Mouse (Mus musculus) G1E (cell line): ENCODE results near the gene Slc2a4. TPM values are rescaled to one million over a fixed set of nuclear protein-coding genes. Genes with fewer than 3 reads are reported as not detected.
A peak's percentile ranks its signal among the peaks of the same experiment; 100 is the strongest.
"Not testable (repeated sequence)": the region's sequence is repeated elsewhere in the genome, so short reads cannot be mapped to it uniquely, and the experiment has no call there.

ENCODE experiments used
- ATAC-seq: 2 replicates; pipeline ENCODE4 v1.8.0; 2016; ENCODE audit warnings: mild to moderate bottlenecking; ENCODE audit not compliant: insufficient number of reproducible peaks, poor library complexity, low FRiP score, severe bottlenecking; ENCODE audit errors: extremely low read depth
- DNase-seq: peaks from one replicate; pipeline ENCODE4 v3.0.0; 2012; ENCODE audit warnings: low spot score
- H3K27me3 ChIP-seq: 2 replicates; pipeline ENCODE4 v1.6.1; 2012; ENCODE audit warnings: mild to moderate bottlenecking, low read length, inconsistent platforms; ENCODE audit not compliant: insufficient read depth
- H3K36me3 ChIP-seq: replicated peaks from 2 replicates; pipeline ENCODE3; 2012; ENCODE audit warnings: mild to moderate bottlenecking, inconsistent platforms
- H3K4me1 ChIP-seq: 2 replicates; pipeline ENCODE4 v1.6.1; 2012; ENCODE audit warnings: low read depth, low read length, inconsistent platforms, mixed read lengths; ENCODE audit not compliant: insufficient read depth
- H3K4me3 ChIP-seq: 2 replicates; pipeline ENCODE4 v1.5.1; 2012; ENCODE audit warnings: low read depth, mild to moderate bottlenecking, inconsistent platforms, low read length, moderate library complexity, mixed read lengths
- H3K9me3 ChIP-seq: replicated peaks from 2 replicates; pipeline ENCODE4 v1.6.1; 2012; ENCODE audit warnings: inconsistent platforms
- CTCF ChIP-seq: IDR thresholded peaks from 2 replicates; pipeline ENCODE4 v1.5.1; 2012; ENCODE audit warnings: low read depth, low read length, inconsistent platforms, mixed read lengths
- GATA1 ChIP-seq: IDR thresholded peaks from 2 replicates; pipeline ENCODE4 v1.6.1; 2012; ENCODE audit warnings: borderline replicate concordance, low read length, inconsistent platforms, mixed read lengths
- GATA2 ChIP-seq: IDR thresholded peaks from 2 replicates; pipeline ENCODE4 v1.6.1; 2012; ENCODE audit warnings: low read depth, low read length, inconsistent platforms, borderline replicate concordance
- POLR2AphosphoS5 ChIP-seq: IDR thresholded peaks from 2 replicates; pipeline ENCODE4 v1.6.1; 2012; ENCODE audit warnings: low read depth, low read length, inconsistent platforms; ENCODE audit not compliant: insufficient replicate concordance
- TAL1 ChIP-seq: conservative IDR thresholded peaks from 2 replicates; pipeline ENCODE4 v1.6.1; 2012; ENCODE audit warnings: low read depth, low read length, inconsistent platforms, mixed read lengths
- polyA plus RNA-seq: library from polyadenylated mRNA; stranded (reverse); fragments of >175 nt; gene quantifications from 2 replicates; pipeline ENCODE4 v1.2.3, GENCODE M21; 2012
- total RNA-seq, 2 experiments: library from RNA; stranded (forward) in 1 of 2; stranded (reverse) in 1 of 2; fragments of 200-1000 nt in 1 of 2; fragments of >200 nt in 1 of 2; fragmentation: Nextera tagmentation in 1 of 2; gene quantifications; 2 replicates each; pipeline ENCODE4 v1.2.3; 2014 to 2017

Gene Slc2a4
- total and polyA plus RNA-seq, 3 experiments: 0.16 to 10.6 (median 0.16) TPM

DNA sequence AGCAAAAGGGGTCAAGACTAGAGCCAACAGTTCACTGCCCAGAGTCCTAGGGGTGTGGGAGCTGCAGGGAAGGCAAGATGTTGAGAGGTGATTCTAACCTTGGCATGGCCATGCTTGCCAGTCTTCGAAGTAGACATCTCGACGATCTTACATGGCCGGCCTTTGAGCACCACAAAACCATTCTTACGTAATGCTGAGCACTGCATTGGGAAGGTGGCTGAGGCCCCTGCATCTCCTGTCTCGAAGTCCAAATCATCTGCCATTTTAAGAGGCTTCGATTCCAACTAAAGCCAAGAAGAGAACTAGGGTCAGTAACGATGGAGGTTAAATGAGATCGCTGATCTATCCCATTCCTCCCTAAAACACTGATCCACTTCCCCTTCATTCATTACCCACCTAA lies 28.9 kb downstream of the Slc2a4 start:
- Histone ChIP-seq H3K27me3 (no peaks in the 10 kb centered on the region), H3K9me3 (no peaks in the 10 kb centered on the region), H3K4me3 (peak overlapping the region; percentile 96), H3K4me1 (peaks cover 66% of the 10 kb centered on the region), H3K36me3 (peaks cover 64% of the 10 kb centered on the region)
- DNase-seq (no peak), ATAC-seq (no peak)
- TF ChIP-seq POLR2AphosphoS5 (no peak), GATA1 (no peak), TAL1 (no peak), CTCF (no peak), GATA2 (no peak)

DNA sequence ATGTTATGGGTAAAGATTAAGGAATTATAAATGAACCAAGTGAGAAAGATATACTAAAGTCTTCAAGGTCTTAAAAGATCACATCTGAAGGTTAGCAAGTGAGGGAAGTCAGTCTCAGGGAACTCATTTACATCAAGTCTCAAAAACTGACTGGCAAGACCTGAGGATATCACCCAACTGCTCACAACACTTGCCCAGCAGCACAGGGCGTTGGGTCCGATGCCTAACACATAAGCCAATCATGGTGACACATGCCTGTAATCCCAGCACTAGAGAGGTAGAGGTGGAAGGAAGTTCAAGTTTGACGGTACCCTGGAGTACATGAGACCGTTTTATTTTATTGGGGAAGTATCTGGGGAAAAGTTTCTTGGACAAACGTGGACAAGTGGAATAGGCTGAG lies 29.9 kb downstream of the Slc2a4 start:
- no peak for DNase-seq
- Histone ChIP-seq H3K36me3 (peaks cover 71% of the 10 kb centered on the region), H3K4me3 (peak overlapping the region; percentile 96; the same call in 1 of the 2 replicates), H3K4me1 (peaks cover 66% of the 10 kb centered on the region), H3K27me3 (no peaks in the 10 kb centered on the region), H3K9me3 (no peaks in the 10 kb centered on the region)
- no peak for ATAC-seq
- TF ChIP-seq TAL1: no peak
- no peak for TF ChIP-seq GATA1
- no peak for TF ChIP-seq GATA2
- TF ChIP-seq POLR2AphosphoS5: peak; percentile 46; the same call in 1 of the 2 replicates

DNA sequence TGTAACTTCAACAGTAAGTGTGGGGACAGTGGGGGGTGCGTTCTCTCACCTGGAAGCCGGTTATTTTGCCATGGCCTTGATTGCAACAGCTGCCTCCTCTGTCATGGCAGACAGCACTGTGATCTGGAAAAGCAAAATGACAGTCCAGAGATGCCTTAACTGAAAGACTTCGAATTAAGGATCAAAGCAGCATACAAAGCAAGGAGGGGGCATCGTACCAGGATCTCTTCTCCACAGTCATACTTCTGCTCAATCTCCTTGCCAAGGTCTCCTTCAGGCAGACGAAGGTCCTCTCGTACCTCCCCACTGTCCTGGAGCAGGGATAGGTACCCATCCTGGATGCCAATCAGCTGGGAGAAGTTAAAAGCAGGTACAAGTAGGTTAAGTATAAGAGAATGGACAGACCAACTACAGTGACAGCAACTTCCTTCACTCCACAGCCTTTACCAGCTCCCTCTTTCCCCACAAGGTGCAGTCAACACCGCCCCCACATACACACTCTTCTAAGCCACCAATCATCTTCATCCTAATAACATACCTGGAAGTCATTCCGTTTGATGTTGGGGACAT lies 30.5 kb downstream of the Slc2a4 start:
- H3K36me3 ChIP-seq: peaks cover 77% of the 10 kb centered on the region
- TF ChIP-seq CTCF (no peak), GATA2 (no peak), POLR2AphosphoS5 (no peak), TAL1 (no peak), GATA1 (no peak)

DNA sequence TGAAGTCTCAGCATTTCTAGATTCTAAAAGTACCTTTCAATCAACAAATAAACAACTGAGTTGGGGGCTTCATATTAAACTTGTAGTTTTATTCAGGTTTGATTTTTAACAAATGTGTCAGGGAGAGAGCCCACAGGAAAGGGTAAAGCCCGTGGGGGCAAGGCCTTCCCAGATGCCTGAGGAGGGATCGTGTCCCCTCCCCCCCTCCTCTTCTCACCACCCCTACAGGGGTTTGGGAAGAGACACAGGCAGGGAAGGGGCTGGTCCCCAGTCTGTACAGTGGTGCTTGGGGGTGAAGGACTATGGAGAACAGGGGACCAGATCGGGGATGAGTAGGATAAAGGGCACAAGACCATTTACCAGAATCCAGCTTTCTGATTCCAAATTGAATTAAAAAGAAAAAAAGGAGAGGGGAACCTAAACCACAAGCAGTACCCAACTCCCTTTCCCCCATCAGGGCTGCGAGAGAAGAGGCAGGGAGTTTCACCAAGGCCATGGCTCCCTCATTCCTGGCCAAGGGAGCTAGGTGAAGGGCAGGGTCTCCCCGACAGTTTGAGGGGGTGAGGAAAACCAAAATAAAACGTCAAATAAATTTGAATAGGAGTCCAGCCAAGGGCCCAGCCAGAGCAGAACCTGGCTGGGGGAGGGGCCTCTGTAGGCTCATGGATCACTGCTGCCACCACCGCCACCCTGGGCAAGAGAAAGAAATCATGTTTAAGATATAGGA lies 31.2 kb downstream of the Slc2a4 start:
- not testable (repeated sequence) for H3K9me3 ChIP-seq, ATAC-seq, H3K27me3 ChIP-seq, DNase-seq
- H3K4me1 ChIP-seq: peaks cover 68% of the 10 kb centered on the region
- H3K36me3 ChIP-seq: peaks cover 84% of the 10 kb centered on the region
- peak overlapping the region; percentile 91; the same call in 1 of the 2 replicates for H3K4me3 ChIP-seq

More for the DNA sequence above, 30.5 kb downstream of the Slc2a4 start:
- H3K27me3 ChIP-seq: no peaks in the 10 kb centered on the region
- peaks cover 66% of the 10 kb centered on the region for H3K4me1 ChIP-seq
- ATAC-seq (no peak), DNase-seq (no peak)
- H3K4me3 ChIP-seq: peak overlapping the region; percentile 55; the same call in 1 of the 2 replicates
- H3K9me3 ChIP-seq: no peaks in the 10 kb centered on the region

DNA sequence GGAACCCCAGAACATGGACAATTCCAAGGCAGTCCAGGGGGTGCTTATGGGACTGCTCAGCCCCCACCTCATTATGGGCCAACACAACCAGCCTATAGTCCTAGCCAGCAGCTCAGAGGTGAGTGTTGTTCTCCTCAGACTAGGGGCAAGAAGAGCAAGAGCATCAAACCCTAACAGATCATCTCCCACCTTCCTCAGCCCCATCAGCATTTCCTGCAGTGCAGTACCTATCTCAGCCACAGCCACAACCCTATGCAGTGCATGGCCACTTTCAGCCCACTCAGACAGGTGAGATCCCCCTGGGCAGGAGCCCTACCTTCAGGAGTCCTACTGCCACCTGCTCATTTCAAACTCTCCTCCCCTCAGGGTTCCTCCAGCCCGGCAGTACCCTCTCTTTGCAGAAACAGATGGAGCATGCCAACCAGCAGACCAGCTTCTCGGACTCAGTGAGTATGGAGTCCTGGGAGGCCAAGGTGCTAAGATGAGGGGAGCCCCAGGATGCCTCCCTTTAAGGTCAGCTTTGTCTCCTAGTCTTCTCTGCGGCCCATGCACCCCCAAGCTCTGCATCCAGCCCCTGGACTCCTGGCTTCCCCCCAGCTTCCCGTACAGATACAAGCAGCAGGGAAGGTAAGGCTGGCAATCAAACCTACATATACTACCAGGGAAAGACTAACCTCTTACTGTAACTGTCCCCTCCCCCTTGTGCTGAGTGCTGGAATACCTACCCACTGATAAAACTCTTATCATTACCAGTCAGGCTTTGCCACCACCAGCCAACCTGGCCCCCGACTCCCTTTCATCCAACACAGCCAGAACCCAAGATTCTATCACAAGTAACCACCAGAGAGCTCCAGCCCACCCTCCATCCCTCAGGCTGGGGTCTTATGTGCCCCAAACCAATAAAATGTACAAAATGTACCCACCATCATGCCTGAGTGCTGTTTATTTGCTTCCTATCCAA lies 32.0 kb downstream of the Slc2a4 start:
- peak; percentile 29; the same call in 1 of the 2 replicates for ATAC-seq
- DNase-seq: peak; percentile 64
- TF ChIP-seq TAL1: peak; percentile 96
- no peak for TF ChIP-seq GATA2
- peak; percentile 87; the same call in 1 of the 2 replicates for TF ChIP-seq POLR2AphosphoS5
- 0 out of 2 replicates have a peak, but pooled peaks have one; percentile 19 for TF ChIP-seq CTCF
- TF ChIP-seq GATA1: no peak
- H3K4me3 ChIP-seq: peak overlapping the region; percentile 91
- H3K27me3 ChIP-seq: no peaks in the 10 kb centered on the region
- no peaks in the 10 kb centered on the region for H3K9me3 ChIP-seq
- H3K36me3 ChIP-seq: peaks cover 92% of the 10 kb centered on the region
- H3K4me1 ChIP-seq: peaks cover 75% of the 10 kb centered on the region

DNA sequence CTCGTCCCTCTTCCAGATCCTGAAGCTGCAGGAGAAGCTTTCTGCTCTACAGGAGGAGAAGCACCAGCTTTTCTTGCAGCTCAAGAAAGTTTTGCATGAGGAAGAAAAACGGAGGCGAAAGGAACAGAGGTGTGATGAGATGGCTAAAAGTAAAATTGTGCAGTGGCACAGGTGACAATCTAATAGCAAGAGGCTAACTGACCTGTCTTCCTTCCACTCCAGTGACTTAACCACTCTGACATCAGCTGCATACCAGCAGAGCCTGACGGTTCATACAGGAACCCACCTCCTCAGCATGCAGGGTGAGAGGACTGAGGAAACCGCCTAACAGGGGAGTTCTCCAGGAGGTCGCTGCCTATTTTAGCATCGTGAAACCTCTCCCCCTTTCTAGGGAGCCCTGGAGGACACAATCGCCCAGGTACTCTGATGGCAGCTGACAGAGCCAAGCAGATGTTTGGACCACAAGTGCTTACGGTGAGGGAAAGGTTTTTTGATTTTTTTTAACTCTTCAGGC lies 33.0 kb downstream of the Slc2a4 start:
- peaks cover 79% of the 10 kb centered on the region for H3K4me1 ChIP-seq

More for the DNA sequence above, 33.0 kb downstream of the Slc2a4 start:
- Histone ChIP-seq H3K27me3 (no peaks in the 10 kb centered on the region), H3K9me3 (no peaks in the 10 kb centered on the region), H3K36me3 (peaks cover 96% of the 10 kb centered on the region), H3K4me3 (peak overlapping the region; percentile 91)
- ATAC-seq (no peak), DNase-seq (no peak)
- no peak for TF ChIP-seq GATA2
- TF ChIP-seq POLR2AphosphoS5: peak; percentile 90; the same call in 1 of the 2 replicates
